Mouse (Mus musculus) CH12.LX (cell line): ENCODE measurements around the gene Fzd5.

Experiments used
- ETS1 ChIP-seq: conservative IDR thresholded peaks from 2 replicates; pipeline ENCODE4 v1.6.1; 2012; ENCODE audit warnings: low read depth, mild to moderate bottlenecking, inconsistent platforms, low read length, improper control_type of control experiment, moderate library complexity
- USF1 ChIP-seq: IDR thresholded peaks from 2 replicates; pipeline ENCODE4 v1.6.1; 2014; ENCODE audit warnings: low read depth, mild to moderate bottlenecking, inconsistent platforms, low read length, improper control_type of control experiment

GRCm38 (mm10) chr1:64706610-64707009 is 30.9 kb downstream of the Fzd5 start:
- TF ChIP-seq USF1 (no peak), ETS1 (no peak)
